Mouse (Mus musculus) midbrain, embryonic 11.5 days (tissue): ENCODE measurements around the gene Wfdc3. TPM values are rescaled to one million over a fixed set of nuclear protein-coding genes. Genes with fewer than 3 reads are reported as not detected.

Experiments
- ATAC-seq: fragments of 200-750 bp; cut with Nextera tagmentation; 2 replicates; pipeline ENCODE4 v1.8.0; 2017; ENCODE audit warnings: moderate TSS enrichment, moderate library complexity; ENCODE audit not compliant: low FRiP score
- DNase-seq: peaks from one replicate; pipeline ENCODE4 v3.0.0; 2015; ENCODE audit warnings: low spot score; ENCODE audit errors: missing footprints
- H3K27ac ChIP-seq: fragments of 300-500 bp; sonication (generic); 2 replicates; pipeline ENCODE4 v1.5.1; 2014; ENCODE audit warnings: low read depth, low read length
- H3K27me3 ChIP-seq: fragments of 300-500 bp; sonication (generic); 2 replicates; pipeline ENCODE4 v1.6.1; 2014; ENCODE audit warnings: mild to moderate bottlenecking, low read length, moderate library complexity, mixed read lengths; ENCODE audit not compliant: control insufficient read depth, insufficient read depth
- H3K36me3 ChIP-seq: fragments of 300-500 bp; sonication (generic); 2 replicates; pipeline ENCODE4 v1.6.1; 2014; ENCODE audit warnings: mild to moderate bottlenecking, low read length, moderate library complexity, mixed read lengths; ENCODE audit not compliant: control insufficient read depth, insufficient read depth
- H3K4me1 ChIP-seq: fragments of 300-500 bp; sonication (generic); 2 replicates; pipeline ENCODE4 v1.6.1; 2014; ENCODE audit warnings: low read length; ENCODE audit not compliant: control insufficient read depth, insufficient read depth
- H3K4me2 ChIP-seq: fragments of 300-500 bp; sonication (generic); 2 replicates; pipeline ENCODE4 v1.6.1; 2014; ENCODE audit warnings: mild to moderate bottlenecking, moderate library complexity
- H3K4me3 ChIP-seq: fragments of 300-500 bp; sonication (generic); 2 replicates; pipeline ENCODE4 v1.5.1; 2014; ENCODE audit warnings: low read depth, low read length
- H3K9ac ChIP-seq: fragments of 300-500 bp; sonication (generic); 2 replicates; pipeline ENCODE4 v1.6.1; 2014; ENCODE audit warnings: low read length
- H3K9me3 ChIP-seq: fragments of 300-500 bp; sonication (generic); 2 replicates; pipeline ENCODE4 v1.6.1; 2016; ENCODE audit warnings: low read length; ENCODE audit not compliant: control insufficient read depth
- WGBS: fragments of 180-500 bp; shearing (Covaris S2); extraction: QIAGEN DNeasy Blood & Tissue Kit; methylation state at CpG from one replicate; pipeline ENCODE4 v1.1.7; 2014; 5-methylcytosine and 5-hydroxymethylcytosine counted together
- polyA plus RNA-seq: library from polyadenylated mRNA; unstranded; fragments of >200 nt; fragmentation: Nextera tagmentation; extraction: Ambion mirVana; gene quantifications from 2 replicates; pipeline ENCODE4 v1.2.1, GENCODE M21; 2014

Gene Wfdc3
- polyA plus RNA-seq, 1 experiment from 2014 or later: 0.85 TPM

DNA sequence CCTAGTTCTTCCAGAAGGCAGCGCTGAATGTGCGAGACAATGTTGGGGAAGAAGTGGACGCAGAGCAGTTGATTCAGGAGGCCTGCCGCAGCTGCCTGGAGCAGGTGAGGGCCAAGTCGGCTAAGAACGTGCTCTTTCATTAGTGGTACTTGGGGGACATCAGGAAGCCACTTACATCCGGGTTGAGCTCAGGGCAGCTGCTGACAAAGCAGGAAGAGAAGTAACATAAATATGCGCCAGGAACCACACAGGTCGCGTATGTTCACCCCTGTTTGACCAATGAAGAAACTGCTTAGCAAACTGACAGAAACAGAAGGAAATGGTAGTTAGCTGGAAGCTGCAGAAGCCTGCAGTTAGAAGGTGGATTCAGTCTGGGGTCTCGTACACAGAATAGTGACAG is 8.4 kb upstream of the Wfdc3 start:
- no peak overlapping the region for H3K27ac ChIP-seq
- H3K9ac ChIP-seq: no peak overlapping the region
- no peaks in the 10 kb centered on the region for H3K9me3 ChIP-seq
- H3K4me1 ChIP-seq: no peaks in the 10 kb centered on the region
- H3K4me3 ChIP-seq: no peak overlapping the region
- ATAC-seq (no peak), DNase-seq (no peak)
- H3K27me3 ChIP-seq: no peaks in the 10 kb centered on the region
- WGBS: 87% methylated on average over 11 of the region's 11 CpGs
- no peak overlapping the region for H3K4me2 ChIP-seq
- H3K36me3 ChIP-seq: peaks cover 18% of the 10 kb centered on the region

DNA sequence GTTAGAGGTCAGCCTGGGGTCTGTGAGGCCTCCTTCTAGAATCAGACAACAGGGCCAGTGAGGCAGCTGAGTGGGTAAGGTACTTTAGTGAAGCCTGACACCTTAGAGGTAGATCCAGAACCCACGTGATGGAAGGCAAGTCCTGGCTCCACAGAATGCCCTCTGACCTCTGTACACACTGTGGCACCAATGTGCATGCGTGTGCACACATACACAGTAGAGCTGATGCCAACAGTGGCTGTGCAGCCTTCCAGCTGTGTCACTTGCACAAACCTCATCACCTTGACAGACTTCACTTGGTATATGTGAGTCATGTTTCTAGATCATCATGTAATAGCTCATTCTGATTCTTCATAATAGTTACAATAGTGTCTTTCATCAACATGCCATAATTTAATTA is 6.7 kb upstream of the Wfdc3 start:
- H3K27ac ChIP-seq: no peak overlapping the region
- no peak overlapping the region for H3K9ac ChIP-seq
- H3K9me3 ChIP-seq: no peaks in the 10 kb centered on the region
- no peaks in the 10 kb centered on the region for H3K27me3 ChIP-seq
- H3K4me1 ChIP-seq: no peaks in the 10 kb centered on the region
- H3K36me3 ChIP-seq: peaks cover 18% of the 10 kb centered on the region
- no peak for ATAC-seq
- DNase-seq: no peak
- no peak overlapping the region for H3K4me2 ChIP-seq
- H3K4me3 ChIP-seq: no peak overlapping the region
- 90% methylated on average over 2 of the region's 2 CpGs for WGBS

DNA sequence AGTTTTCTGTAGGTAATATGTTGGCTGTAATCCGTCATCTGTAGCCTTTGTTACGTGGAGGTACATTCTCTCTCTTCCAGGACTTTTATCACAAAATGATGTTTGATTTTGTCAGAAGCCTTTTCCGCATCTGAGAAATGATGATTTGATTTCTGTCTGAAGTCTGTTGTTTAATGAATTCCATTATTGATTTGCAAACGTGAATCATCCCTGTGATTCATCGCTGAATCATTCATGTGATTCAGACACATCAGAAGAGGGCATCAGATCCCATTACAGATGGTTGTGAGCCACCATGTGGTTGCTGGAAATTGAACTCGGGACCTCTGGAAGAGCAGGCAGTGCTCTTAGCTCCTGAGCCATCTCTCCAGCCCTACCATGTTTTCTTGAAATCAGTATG is 3.3 kb upstream of the Wfdc3 start:
- no peaks in the 10 kb centered on the region for H3K9me3 ChIP-seq
- ATAC-seq: no peak
- peaks cover 12% of the 10 kb centered on the region for H3K4me1 ChIP-seq
- peaks cover 4% of the 10 kb centered on the region; the same call in 1 of the 2 replicates for H3K36me3 ChIP-seq
- 92% methylated on average over 6 of the region's 6 CpGs for WGBS
- no peak overlapping the region for H3K27ac ChIP-seq
- H3K4me3 ChIP-seq: no peak overlapping the region
- no peak for DNase-seq
- no peaks in the 10 kb centered on the region for H3K27me3 ChIP-seq
- no peak overlapping the region for H3K4me2 ChIP-seq
- no peak overlapping the region for H3K9ac ChIP-seq

DNA sequence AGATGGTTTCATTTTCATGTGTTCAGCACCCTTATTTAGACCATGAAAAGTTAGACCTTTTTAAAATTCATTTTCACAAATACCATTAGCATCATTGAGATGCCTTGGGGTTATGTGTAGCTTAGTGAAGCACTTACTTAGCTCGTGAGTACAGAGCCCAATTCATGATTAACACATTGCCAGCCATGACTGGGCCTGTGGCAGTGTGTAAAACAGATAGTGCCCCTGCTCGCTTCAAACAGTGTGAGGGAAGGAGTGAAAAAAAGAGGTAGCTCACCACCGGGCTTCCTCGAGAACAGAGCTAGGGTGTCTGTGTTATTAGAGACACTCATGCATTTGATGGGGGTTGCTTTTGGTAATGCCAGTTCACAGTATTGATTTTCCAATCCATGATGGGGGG is 2.5 kb upstream of the Wfdc3 start:
- DNase-seq (no peak), ATAC-seq (no peak)
- Histone ChIP-seq H3K9me3 (no peaks in the 10 kb centered on the region), H3K4me3 (no peak overlapping the region), H3K27ac (no peak overlapping the region), H3K36me3 (no peaks in the 10 kb centered on the region), H3K27me3 (no peaks in the 10 kb centered on the region), H3K4me1 (peaks cover 12% of the 10 kb centered on the region), H3K4me2 (no peak overlapping the region), H3K9ac (no peak overlapping the region)
- 84% methylated on average over 4 of the region's 4 CpGs for WGBS

DNA sequence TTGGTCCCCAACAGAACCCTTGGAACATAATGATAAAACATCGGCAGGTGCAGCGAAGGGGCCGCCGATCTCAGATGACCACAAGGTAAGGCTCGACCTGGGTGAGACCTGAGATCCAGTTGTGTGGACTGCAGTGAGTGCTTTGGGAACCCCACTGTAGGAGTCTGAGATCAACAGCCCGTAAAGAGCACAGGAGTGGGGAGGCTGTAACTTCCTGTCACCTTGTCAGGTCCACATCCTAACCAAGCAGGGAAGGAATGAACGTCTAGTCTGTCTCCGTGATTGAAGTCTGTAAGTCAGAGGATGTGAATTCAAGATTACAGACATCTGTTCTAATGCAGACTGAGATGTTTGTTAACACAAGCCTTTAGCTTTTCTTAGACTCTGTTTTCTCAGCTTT is 962 bp upstream of the Wfdc3 start:
- H3K27ac ChIP-seq: no peak overlapping the region
- 66% methylated on average over 8 of the region's 8 CpGs for WGBS
- no peak for ATAC-seq

DNA sequence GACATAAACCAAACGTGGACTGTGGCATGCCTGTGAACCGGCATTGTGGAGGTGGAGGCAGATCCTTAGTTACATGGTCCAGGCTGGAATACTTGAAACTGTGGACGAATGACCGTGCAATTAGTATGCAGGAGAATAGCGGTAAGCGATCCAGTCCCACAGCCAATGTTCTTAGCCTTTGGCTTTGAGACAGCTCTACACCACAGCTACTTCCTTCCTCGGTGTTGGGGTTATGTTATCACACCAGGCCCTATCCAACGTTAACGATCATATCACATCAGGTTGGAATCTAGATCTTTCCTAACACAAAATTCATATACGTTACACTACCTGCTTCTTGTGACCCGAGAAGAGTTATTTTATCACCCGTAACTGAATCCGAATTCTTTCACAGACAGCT is 744 bp downstream of the Wfdc3 start:
- no peak for DNase-seq
- Histone ChIP-seq H3K9ac (peak overlapping the region; percentile 92), H3K27me3 (no peaks in the 10 kb centered on the region), H3K9me3 (no peaks in the 10 kb centered on the region), H3K4me1 (peaks cover 12% of the 10 kb centered on the region), H3K36me3 (no peaks in the 10 kb centered on the region), H3K4me3 (peak overlapping the region; percentile 88; the same call in 1 of the 2 replicates), H3K27ac (no peak overlapping the region), H3K4me2 (peak overlapping the region; percentile 89)
- 76% methylated on average over 13 of the region's 13 CpGs for WGBS
- no peak for ATAC-seq

More for the DNA sequence above, 962 bp upstream of the Wfdc3 start:
- Histone ChIP-seq H3K4me2 (peak overlapping the region; percentile 89), H3K36me3 (no peaks in the 10 kb centered on the region), H3K9ac (peak overlapping the region; percentile 92), H3K4me1 (peaks cover 12% of the 10 kb centered on the region), H3K4me3 (peak overlapping the region; percentile 88), H3K27me3 (no peaks in the 10 kb centered on the region), H3K9me3 (no peaks in the 10 kb centered on the region)
- no peak for DNase-seq

DNA sequence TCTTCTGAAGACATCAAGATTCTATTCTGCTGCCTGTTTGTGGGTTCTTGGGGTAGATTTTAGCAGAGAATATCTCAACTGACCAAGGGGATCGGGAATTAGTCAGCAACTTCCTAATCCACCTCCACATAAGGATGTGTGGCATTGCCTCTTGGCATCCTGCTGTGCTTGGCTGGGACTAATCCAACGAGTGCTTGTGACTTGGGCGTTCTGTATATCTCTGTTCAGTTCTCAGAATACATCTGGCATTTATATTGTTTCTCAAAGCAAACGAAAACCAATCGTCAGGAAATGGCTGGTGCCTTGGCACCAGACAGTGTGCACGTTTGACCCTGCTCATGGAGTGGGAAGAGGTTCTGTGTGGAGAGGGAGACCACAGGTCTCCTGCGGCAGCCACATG is 5.9 kb downstream of the Wfdc3 start:
- 61% methylated on average over 7 of the region's 7 CpGs for WGBS

GRCm38 (mm10) chr2:164737377-164738090 is 8.2 kb downstream of the Wfdc3 start:
- Histone ChIP-seq H3K27ac (no peak overlapping the region), H3K36me3 (no peaks in the 10 kb centered on the region), H3K9ac (no peak overlapping the region), H3K9me3 (no peaks in the 10 kb centered on the region), H3K4me1 (no peaks in the 10 kb centered on the region), H3K27me3 (no peaks in the 10 kb centered on the region), H3K4me3 (no peak overlapping the region), H3K4me2 (no peak overlapping the region)
- DNase-seq (no peak), ATAC-seq (no peak)
- 68% methylated on average over 3 of the region's 3 CpGs for WGBS

More for the DNA sequence above, 5.9 kb downstream of the Wfdc3 start:
- ATAC-seq (no peak), DNase-seq (no peak)
- H3K36me3 ChIP-seq: no peaks in the 10 kb centered on the region
- H3K27ac ChIP-seq: no peak overlapping the region
- H3K27me3 ChIP-seq: no peaks in the 10 kb centered on the region
- H3K9ac ChIP-seq: no peak overlapping the region
- H3K9me3 ChIP-seq: no peaks in the 10 kb centered on the region
- no peaks in the 10 kb centered on the region; the same call in 1 of the 2 replicates for H3K4me1 ChIP-seq
- no peak overlapping the region for H3K4me2 ChIP-seq
- H3K4me3 ChIP-seq: no peak overlapping the region

DNA sequence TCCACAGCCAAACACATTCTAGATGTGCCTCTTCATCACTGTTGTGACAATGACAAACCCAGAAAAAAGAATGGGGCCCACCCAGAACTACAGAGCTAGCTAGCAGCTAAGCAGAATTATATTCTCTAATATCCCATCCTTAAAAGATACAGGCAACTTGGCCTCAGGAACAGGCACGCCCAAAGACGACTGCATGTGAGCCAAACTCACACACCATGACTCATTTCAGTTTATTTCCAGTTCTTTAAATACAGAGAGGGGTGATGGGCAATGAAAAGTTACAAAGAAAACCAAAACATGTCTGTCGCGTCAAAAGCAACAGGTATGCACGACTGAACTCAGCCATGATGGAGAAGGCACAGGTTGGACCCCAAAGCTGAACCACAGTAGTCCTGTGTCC is 10.3 kb downstream of the Wfdc3 start:
- 91% methylated on average over 5 of the region's 5 CpGs for WGBS
- no peaks in the 10 kb centered on the region for H3K36me3 ChIP-seq
- no peaks in the 10 kb centered on the region for H3K27me3 ChIP-seq
- no peaks in the 10 kb centered on the region for H3K9me3 ChIP-seq
- H3K27ac ChIP-seq: no peak overlapping the region
- DNase-seq (no peak), ATAC-seq (no peak)
- H3K4me2 ChIP-seq: no peak overlapping the region
- H3K4me1 ChIP-seq: no peaks in the 10 kb centered on the region
- H3K4me3 ChIP-seq: no peak overlapping the region
- H3K9ac ChIP-seq: no peak overlapping the region
